In genomic region chr3:147283724-147284123, GRCm38 (mm10) we compare ENCODE assay signal across 18 mouse cellular contexts.
"Had no signal": no experiment of that assay in that cellular context is flagged by ENCODE, and none has a peak within 500 bp of the region (broad histone marks: within the 10 kb centered on the region; RNA-seq: fewer than 3 reads in every experiment).

No protein-coding gene starts in this region.

- H3K4me2 ChIP-seq: lung, embryonic 14.5 days; midbrain, embryonic 12.5 days; neural tube, embryonic 13.5 days; neural tube, embryonic 15.5 days; stomach, embryonic 15.5 days had no signal

- H3K27ac ChIP-seq: liver, embryonic 14.5 days; midbrain, embryonic 10.5 days; midbrain, embryonic 12.5 days; neural tube, embryonic 13.5 days; neural tube, embryonic 15.5 days; stomach, embryonic 15.5 days had no signal

- H3K4me3 ChIP-seq: midbrain, embryonic 10.5 days; midbrain, embryonic 12.5 days; myocyte; neural tube, embryonic 13.5 days; neural tube, embryonic 15.5 days; stomach, embryonic 15.5 days had no signal

- H3K27me3 ChIP-seq: midbrain, embryonic 12.5 days; neural tube, embryonic 13.5 days; neural tube, embryonic 15.5 days; stomach, embryonic 15.5 days had no signal

- H3K9ac ChIP-seq: liver, embryonic 14.5 days; lung, embryonic 14.5 days; midbrain, embryonic 12.5 days; neural tube, embryonic 13.5 days; neural tube, embryonic 15.5 days; stomach, embryonic 15.5 days had no signal

- H3K4me1 ChIP-seq: midbrain, embryonic 12.5 days; neural tube, embryonic 13.5 days; neural tube, embryonic 15.5 days; stomach, embryonic 15.5 days had no signal

- DNase-seq: lung, adult 18-20 months; lung, embryonic 14.5 days; lung, postnatal 4 days; midbrain, embryonic 14.5 days; retina, postnatal 1 day; right cerebral cortex, adult 18-20 months; right cerebral cortex, postnatal 25 days; thymus, adult 2 months; thymus, postnatal 25 days; thymus, postnatal 4 days had no signal

- ATAC-seq: midbrain, embryonic 16.5 days had no signal

- H3K9me3 ChIP-seq: midbrain, embryonic 10.5 days; midbrain, embryonic 12.5 days; neural tube, embryonic 13.5 days; neural tube, embryonic 15.5 days; stomach, embryonic 15.5 days had no signal

- H3K36me3 ChIP-seq: midbrain, embryonic 10.5 days; midbrain, embryonic 12.5 days; neural tube, embryonic 13.5 days; neural tube, embryonic 15.5 days; stomach, embryonic 15.5 days had no signal
